Mouse (Mus musculus) lung, postnatal 0 days (tissue): ENCODE data around the gene Dnajc30. TPM values are rescaled to one million over a fixed set of nuclear protein-coding genes. Genes with fewer than 3 reads are reported as not detected.

Experiments used
- ATAC-seq: fragments of 200-750 bp; cut with Nextera tagmentation; 2 replicates; pipeline ENCODE4 v1.8.0; 2017; ENCODE audit warnings: moderate library complexity
- DNase-seq: peaks from one replicate; pipeline ENCODE4 v3.0.0-alpha.2; 2016; ENCODE audit warnings: low spot score
- H3K27ac ChIP-seq: fragments of 300-500 bp; sonication (generic); 2 replicates; pipeline ENCODE4 v1.5.1; 2014; ENCODE audit warnings: antibody characterized with exemption, mild to moderate bottlenecking, low read length, mixed read lengths
- H3K27me3 ChIP-seq: fragments of 300-500 bp; sonication (generic); replicated peaks from 2 replicates; pipeline ENCODE4 v1.6.1; 2014; ENCODE audit warnings: low read length, mixed read lengths; ENCODE audit not compliant: insufficient read depth
- H3K36me3 ChIP-seq: fragments of 300-500 bp; sonication (generic); 2 replicates; pipeline ENCODE4 v1.6.1; 2014; ENCODE audit warnings: low read length, mixed read lengths; ENCODE audit not compliant: insufficient read depth
- H3K4me1 ChIP-seq: fragments of 300-500 bp; sonication (generic); 2 replicates; pipeline ENCODE4 v1.6.1; 2014; ENCODE audit warnings: antibody characterized with exemption, low read depth, low read length, mixed read lengths; ENCODE audit not compliant: insufficient read depth
- H3K4me2 ChIP-seq: fragments of 300-500 bp; sonication (generic); replicated peaks from 2 replicates; pipeline ENCODE4 v1.6.1; 2014; ENCODE audit warnings: low read depth, mild to moderate bottlenecking, low read length, moderate library complexity, mixed read lengths
- H3K4me3 ChIP-seq: fragments of 300-500 bp; sonication (generic); 2 replicates; pipeline ENCODE4 v1.5.1; 2014; ENCODE audit warnings: low read depth, low read length
- H3K9ac ChIP-seq: fragments of 300-500 bp; sonication (generic); replicated peaks from 2 replicates; pipeline ENCODE4 v1.6.1; 2014; ENCODE audit warnings: low read depth, mild to moderate bottlenecking
- H3K9me3 ChIP-seq: fragments of 300-500 bp; sonication (generic); 2 replicates; pipeline ENCODE4 v1.6.1; 2016; ENCODE audit warnings: low read length, mixed read lengths
- CTCF ChIP-seq: IDR thresholded peaks from 2 replicates; pipeline ENCODE4 v1.5.1; 2016; ENCODE audit warnings: antibody characterized with exemption, mild to moderate bottlenecking
- EP300 ChIP-seq: IDR thresholded peaks from 2 replicates; pipeline ENCODE4 v1.6.1; 2016; ENCODE audit warnings: antibody characterized with exemption, mild to moderate bottlenecking, control low read depth
- WGBS: fragments of 180-500 bp; shearing (Covaris S2); extraction: QIAGEN DNeasy Blood & Tissue Kit; methylation state at CpG from one replicate; pipeline ENCODE4 v1.1.7; 2014; 5-methylcytosine and 5-hydroxymethylcytosine counted together
- polyA plus RNA-seq: library from polyadenylated mRNA; unstranded; fragments of >200 nt; fragmentation: Nextera tagmentation; extraction: Ambion mirVana; gene quantifications from 2 replicates; pipeline ENCODE4 v1.2.1, GENCODE M21; 2015

The Dnajc30 gene
- polyA plus RNA-seq, 1 experiment from 2014 or later: 28.8 TPM

GRCm38 (mm10) chr5:135037946-135038345, 26.1 kb upstream of the Dnajc30 start:
- TF ChIP-seq EP300 (no peak), CTCF (no peak)
- Histone ChIP-seq H3K4me1 (no peaks in the 10 kb centered on the region), H3K4me3 (no peak overlapping the region), H3K36me3 (no peaks in the 10 kb centered on the region), H3K9ac (no peak overlapping the region), H3K27me3 (no peaks in the 10 kb centered on the region), H3K4me2 (no peak overlapping the region), H3K27ac (no peak overlapping the region), H3K9me3 (no peaks in the 10 kb centered on the region)
- DNase-seq (no peak), ATAC-seq (no peak)
- WGBS: 70% methylated on average over 3 of the region's 3 CpGs

GRCm38 (mm10) chr5:135039541-135039940, 24.5 kb upstream of the Dnajc30 start:
- WGBS: 85% methylated on average over 9 of the region's 9 CpGs
- TF ChIP-seq CTCF (no peak), EP300 (no peak)
- no peaks in the 10 kb centered on the region for H3K36me3 ChIP-seq
- no peaks in the 10 kb centered on the region for H3K9me3 ChIP-seq
- H3K27ac ChIP-seq: no peak overlapping the region
- no peak overlapping the region for H3K4me2 ChIP-seq
- DNase-seq (no peak), ATAC-seq (no peak)
- H3K4me3 ChIP-seq: no peak overlapping the region
- H3K9ac ChIP-seq: no peak overlapping the region
- H3K27me3 ChIP-seq: no peaks in the 10 kb centered on the region
- no peaks in the 10 kb centered on the region for H3K4me1 ChIP-seq

- no peak overlapping the region for H3K4me2 ChIP-seq
- DNase-seq (no peak), ATAC-seq (no peak)
- TF ChIP-seq CTCF (no peak), EP300 (no peak)
- H3K9me3 ChIP-seq: no peaks in the 10 kb centered on the region
- no peak overlapping the region for H3K4me3 ChIP-seq
- H3K9ac ChIP-seq: no peak overlapping the region
- no peaks in the 10 kb centered on the region for H3K36me3 ChIP-seq
- no peaks in the 10 kb centered on the region for H3K4me1 ChIP-seq
- no peaks in the 10 kb centered on the region for H3K27me3 ChIP-seq
- 43% methylated on average over 6 of the region's 6 CpGs for WGBS
- no peak overlapping the region for H3K27ac ChIP-seq
Observed at GRCm38 (mm10) chr5:135040059-135040458, 23.9 kb upstream of the Dnajc30 start.

GRCm38 (mm10) chr5:135040777-135041176, 23.2 kb upstream of the Dnajc30 start:
- no peak for ATAC-seq
- no peak overlapping the region for H3K27ac ChIP-seq
- 46% methylated on average over 11 of the region's 11 CpGs for WGBS
- no peaks in the 10 kb centered on the region for H3K36me3 ChIP-seq
- DNase-seq: no peak
- no peak overlapping the region for H3K9ac ChIP-seq
- no peaks in the 10 kb centered on the region for H3K9me3 ChIP-seq
- no peak overlapping the region for H3K4me2 ChIP-seq
- no peaks in the 10 kb centered on the region for H3K27me3 ChIP-seq
- TF ChIP-seq EP300: no peak
- TF ChIP-seq CTCF: no peak
- no peaks in the 10 kb centered on the region for H3K4me1 ChIP-seq
- no peak overlapping the region for H3K4me3 ChIP-seq

GRCm38 (mm10) chr5:135042105-135042788, 21.8 kb upstream of the Dnajc30 start:
- no peak; the same call in 1 of the 2 replicates for ATAC-seq
- no peak for DNase-seq
- no peak overlapping the region for H3K27ac ChIP-seq
- H3K4me3 ChIP-seq: no peak overlapping the region
- H3K9me3 ChIP-seq: no peaks in the 10 kb centered on the region
- 60% methylated on average over 19 of the region's 21 CpGs for WGBS
- no peaks in the 10 kb centered on the region for H3K36me3 ChIP-seq
- H3K27me3 ChIP-seq: no peaks in the 10 kb centered on the region
- no peak for TF ChIP-seq EP300
- H3K9ac ChIP-seq: no peak overlapping the region
- H3K4me2 ChIP-seq: no peak overlapping the region
- H3K4me1 ChIP-seq: no peaks in the 10 kb centered on the region

GRCm38 (mm10) chr5:135044575-135044974, 19.4 kb upstream of the Dnajc30 start:
- H3K4me3 ChIP-seq: no peak overlapping the region
- ATAC-seq (no peak), DNase-seq (no peak)
- 91% methylated on average over 3 of the region's 3 CpGs for WGBS
- no peak overlapping the region for H3K27ac ChIP-seq
- no peaks in the 10 kb centered on the region for H3K36me3 ChIP-seq
- H3K9me3 ChIP-seq: no peaks in the 10 kb centered on the region
- H3K27me3 ChIP-seq: no peaks in the 10 kb centered on the region
- H3K4me1 ChIP-seq: no peaks in the 10 kb centered on the region
- H3K9ac ChIP-seq: no peak overlapping the region
- TF ChIP-seq EP300: no peak
- no peak for TF ChIP-seq CTCF
- H3K4me2 ChIP-seq: no peak overlapping the region
